Mouse (Mus musculus): ENCODE results near the gene Pgf.
"Not testable (repeated sequence)": the region's sequence is repeated elsewhere in the genome, so short reads cannot be mapped to it uniquely, and the experiment has no call there.

Pgf gene

DNA sequence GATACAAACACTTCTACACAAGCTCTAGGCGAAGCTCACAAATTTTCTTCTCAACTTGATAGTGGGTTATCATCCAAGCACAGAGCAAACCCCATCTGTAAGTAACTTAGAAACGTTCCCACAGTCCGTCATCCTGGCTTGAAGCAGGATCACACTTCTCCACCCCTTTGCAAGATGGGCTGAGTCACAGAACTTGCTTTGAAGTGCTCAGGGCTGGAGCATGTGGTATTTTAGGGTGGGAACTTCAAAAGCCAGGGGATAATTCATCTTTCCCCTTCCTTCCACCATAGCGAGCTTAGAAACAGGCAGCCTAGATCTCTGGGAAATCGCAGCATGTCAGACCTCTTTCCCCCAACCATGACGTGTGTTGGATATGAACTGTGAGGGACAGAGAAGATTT is 21.3 kb downstream of the Pgf start:
- no peak for DNase-seq

DNA sequence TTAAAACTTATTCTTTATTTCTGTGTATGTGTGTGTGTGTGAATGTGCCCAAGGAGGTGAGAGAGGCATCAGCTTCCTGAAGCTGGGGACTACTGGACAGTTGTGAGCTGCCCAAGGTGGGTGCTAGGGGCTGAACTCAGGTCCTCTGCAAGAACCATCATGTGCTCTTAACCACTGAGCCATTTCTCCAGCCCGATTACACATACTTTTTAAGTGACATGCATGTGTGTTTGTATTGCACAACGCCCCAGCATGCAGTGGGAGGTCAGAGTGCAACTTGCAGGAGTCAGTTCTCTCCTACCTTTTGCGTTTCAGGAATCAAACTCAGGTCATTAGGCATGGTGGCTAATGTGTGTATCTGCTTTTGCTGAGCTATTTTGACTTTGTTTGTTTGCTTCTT is 24.6 kb downstream of the Pgf start:
- no peak for DNase-seq

DNA sequence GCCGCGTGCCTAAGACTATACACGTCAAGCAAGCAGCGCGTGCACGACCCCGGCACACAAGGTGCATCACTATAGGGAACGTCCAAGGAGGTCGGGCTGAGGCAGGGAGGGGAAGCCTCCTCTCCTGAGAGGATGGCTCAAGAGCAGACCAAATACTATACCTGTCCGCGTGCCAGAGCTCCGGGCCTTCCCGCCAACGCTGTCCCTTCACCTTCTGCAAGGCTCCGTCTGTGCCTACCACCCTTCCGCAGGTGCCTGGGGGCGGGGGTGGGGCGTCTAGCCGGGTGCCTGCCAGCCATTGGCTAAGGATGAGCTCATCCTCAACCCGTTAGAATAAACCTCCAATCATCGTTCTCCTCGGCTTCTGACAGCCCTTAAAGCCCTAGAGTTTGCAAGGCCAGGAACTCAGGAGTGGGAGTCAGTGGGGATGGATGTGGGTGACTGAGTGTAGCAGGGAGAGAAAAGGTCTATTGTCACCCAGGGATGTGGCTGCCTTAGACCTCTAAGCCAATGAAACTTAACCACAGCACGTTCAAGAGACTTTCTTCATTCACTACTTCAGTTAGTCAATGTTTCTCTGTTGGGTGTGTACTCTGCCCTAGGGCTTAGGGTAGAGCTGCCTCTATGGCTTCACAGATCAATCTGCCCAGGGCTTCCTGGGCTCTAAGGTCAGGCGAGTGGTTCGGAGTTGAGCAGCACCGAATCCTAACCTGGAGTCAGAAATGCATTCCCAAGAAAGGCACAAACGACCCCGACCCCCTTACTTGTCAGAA is 26.4 kb downstream of the Pgf start, which contains the start of gene Rps6kl1:
Gene Rps6kl1 (minus strand): TSS at position 263 of the 773 bp plus-strand sequence.
- DNase-seq: peak; percentile 45 to 76

GRCm38 (mm10) chr12:85150321-85151001 is 27.1 kb downstream of the Pgf start:
- DNase-seq: no peak

GRCm38 (mm10) chr12:85146881-85147280 is 30.7 kb downstream of the Pgf start:
- DNase-seq: no peak

DNA sequence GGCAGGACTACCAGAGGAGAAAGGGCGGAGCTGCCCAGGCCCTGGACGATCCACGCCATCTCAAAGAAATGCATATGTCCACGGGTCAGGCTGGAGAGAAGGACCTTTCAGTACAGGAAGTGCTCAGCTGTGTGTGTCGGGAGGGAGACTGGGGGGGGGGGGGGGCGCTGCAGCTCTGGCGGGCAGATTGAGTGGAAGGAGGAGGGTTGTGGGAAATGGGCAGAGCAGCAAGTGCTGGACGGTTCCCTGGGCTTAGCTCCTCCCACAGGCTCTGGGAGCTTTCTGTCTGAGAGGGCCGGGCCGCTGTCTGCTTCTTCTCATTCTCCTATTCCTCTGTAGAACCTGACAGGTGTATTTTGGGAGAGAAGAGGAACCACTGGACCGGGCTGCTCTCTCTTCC is 31.2 kb downstream of the Pgf start:
- no peak for DNase-seq

DNA sequence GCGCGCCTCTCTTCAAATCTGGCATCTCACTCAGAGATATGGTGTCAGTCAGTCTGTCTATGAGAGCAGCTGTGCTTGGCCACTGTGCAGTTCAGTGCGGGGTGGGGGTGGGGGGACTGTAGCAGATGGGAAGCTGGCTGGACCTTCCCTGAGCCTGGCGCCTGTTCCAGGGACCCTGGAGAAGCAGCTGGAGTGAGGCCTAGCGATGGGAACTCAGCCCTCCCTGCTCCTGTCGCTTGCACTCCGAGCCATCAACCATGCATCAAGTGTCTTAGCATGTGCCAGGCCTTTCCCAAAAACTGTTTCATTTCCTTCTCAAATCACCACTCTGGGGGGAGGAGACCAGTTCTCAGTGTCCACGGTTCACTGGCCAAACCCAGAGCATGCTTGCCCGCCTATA is 32.0 kb downstream of the Pgf start:
- no peak for DNase-seq

DNA sequence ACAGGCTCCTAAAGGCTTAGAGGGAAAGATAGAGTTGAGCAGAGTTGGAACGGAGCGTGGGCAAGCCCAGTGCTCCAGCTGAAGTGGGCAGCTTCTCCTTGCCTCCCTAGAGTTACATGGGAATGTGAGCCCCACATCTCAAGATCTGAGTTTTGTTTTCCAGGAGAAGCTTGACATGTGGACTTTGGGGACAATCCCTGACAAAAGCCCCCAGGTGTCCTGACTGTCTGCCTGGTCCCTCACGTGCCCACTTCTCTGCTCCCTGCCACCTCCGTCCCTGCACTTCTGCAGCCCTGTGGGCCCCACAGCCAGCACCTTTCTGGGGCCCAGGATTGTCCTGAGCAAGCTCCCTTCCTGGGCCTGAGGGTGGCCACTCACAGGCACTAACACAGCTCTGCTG is 32.8 kb downstream of the Pgf start:
- DNase-seq: no peak

- DNase-seq: not testable (repeated sequence)
Observed at GRCm38 (mm10) chr12:85144276-85144675, 33.3 kb downstream of the Pgf start.

DNA sequence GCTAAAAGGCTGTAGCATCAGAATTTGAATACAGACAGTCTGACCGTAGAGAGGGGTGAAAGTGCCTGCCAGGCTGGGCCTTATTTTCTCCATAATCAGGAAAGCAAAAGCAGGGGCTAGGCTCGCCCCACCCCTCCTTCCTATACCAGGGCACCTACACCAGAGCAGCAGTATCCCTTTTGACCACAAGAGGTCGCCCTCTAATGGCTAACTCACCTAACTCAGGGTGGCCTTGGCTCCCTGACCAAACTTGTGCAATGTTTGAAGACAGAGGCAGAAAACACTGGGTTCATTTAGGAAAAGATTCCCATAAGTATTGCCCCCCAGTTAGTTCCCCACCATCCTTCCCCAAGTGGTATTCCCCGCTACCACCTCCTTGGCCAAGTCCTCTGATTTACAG is 34.8 kb downstream of the Pgf start:
- DNase-seq: peak; percentile 77 to 94

- DNase-seq: no peak
Observed at GRCm38 (mm10) chr12:85141096-85141495, 36.5 kb downstream of the Pgf start.

DNA sequence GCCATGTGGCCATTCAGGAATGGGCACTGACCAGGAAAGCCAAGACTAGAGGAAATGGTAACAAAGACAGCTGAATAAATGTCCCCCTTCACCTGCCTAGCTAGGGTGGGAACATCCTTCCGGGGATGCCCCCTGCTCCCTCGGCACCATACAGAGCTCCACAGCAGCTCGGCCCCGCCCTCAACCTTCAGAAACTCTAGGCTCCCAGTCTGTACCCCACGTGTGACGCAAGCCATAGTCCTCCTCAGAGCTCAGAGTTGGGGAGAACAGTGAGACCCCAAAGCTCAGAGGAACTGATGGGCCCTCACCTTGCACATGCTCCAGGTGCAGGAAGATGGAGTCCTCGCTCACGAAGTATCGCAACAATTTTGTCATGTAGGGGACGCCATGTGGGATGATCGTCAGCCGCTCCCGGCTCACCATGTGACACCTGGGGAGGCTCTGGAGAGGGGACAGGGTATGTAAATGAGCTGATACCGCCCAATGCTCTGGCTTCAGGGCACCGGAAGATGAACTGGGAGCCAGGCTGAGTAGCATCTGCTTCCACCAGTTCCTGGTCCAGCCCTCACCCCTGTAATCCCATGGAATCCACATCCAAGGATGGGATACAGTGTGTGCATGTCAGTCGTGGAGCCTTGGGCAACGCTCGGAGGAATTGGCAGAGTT is 37.4 kb downstream of the Pgf start:
- no peak for DNase-seq

DNA sequence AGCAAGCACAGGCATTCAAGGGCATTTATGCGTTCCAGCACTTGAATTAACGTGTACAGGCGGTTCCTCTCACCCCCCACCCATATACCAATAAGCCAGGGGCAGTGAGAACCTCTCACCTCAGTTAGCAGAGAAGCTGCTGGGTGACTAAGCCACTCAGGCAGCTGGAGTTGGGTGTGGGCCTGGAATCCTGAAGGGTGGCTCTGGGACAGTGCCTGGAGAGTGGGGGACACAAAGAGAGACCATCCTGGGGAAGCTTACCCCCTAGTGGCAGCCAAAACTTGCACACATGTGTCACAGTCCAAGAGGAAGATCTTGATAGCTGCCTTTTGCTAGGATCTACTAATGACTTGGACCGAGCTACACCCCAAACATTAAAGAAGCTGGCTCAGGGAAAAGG is 41.0 kb downstream of the Pgf start:
- DNase-seq: no peak

- DNase-seq: no peak
Observed at GRCm38 (mm10) chr12:85135513-85136470, 41.8 kb downstream of the Pgf start.

DNA sequence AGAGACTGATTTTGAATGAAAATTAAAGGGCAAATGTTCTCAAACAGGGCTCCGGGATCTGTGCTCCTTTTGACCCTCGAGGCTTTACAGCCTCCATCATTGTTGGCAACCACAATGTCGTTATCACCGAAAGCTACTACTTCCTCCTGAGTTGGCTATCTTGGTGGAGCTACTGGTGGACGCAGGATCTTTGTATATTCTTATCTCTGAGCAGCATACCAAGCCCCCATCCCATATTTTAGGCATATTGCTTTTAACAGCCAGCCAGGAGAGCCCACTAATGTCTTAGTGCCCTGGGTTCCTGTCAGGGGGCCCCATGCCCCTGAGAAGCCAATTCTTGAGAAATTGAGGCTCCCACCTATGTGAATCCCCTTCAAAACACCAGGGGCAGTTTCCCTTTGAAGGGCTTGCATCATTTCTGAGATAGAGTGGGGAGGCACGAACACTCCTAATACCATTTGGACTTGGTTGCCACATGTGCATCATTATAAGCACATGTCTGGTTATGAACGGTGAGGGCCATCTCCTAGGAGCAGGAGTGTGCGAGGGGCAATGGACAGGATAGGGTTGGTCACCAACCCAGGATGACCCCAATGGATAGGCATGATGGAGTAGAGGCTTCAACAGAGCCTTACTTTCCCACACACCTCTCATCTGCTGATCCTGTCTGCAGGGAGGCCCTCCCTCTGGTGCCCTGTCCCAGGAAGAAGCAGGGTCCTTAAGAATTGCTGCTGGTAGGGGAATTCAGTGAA is 43.4 kb downstream of the Pgf start:
- no peak for DNase-seq

GRCm38 (mm10) chr12:85131361-85131760 is 46.2 kb downstream of the Pgf start:
- DNase-seq: no peak

DNA sequence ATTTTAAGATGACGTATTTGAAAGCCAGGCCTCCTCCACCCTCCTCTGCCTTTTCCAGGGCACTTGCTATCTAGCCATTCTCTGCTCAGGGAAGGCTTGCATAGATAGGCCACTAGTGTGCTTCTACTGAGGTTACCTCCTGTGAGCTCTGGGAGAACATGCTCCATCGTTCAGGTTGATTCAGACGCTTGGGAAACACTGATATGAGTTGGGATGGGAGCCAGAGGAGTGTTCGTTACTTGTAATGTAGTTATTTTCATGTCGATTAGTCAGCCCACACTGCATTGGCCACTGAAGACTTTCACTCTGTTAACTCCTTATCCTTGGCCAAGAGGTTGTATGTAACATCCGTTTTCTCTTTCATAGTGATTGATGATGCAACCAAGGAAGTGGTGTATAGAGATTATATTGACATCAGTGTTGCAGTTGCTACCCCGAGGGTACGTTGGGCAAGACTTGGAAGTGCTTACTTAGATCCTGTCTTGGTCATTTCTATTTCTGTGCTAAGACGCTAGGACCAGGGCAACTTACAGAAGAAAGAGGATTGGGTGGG is 48.1 kb downstream of the Pgf start:
- DNase-seq: no peak

DNA sequence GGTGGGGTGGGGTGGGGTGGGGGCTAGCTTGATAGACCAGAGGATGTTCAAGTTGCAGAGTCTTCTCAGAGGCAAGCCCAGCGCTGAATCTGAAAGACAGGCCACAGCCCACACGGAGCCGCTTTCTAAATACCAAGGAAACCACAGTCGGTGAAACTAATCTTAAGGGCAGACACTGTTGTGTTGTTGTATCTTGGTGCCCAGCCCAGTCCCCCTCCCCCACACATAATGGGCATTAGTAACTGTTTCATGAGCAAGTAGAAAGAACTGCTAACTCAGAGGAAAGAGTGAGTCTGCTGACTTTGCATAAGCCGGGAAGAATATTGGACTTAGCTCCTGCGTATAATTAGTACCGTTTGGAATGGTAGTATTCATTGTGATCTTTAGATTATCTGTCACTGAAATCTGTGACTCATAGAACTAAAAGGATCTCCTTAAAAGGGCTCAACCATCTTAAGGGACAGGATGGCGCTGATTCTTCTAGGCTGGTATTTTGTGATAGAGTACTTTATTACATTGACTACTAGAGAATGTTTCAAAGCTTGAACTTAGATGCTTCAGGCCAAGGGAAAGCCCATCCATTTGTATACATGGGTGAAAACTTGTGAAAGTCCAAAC is 50.5 kb downstream of the Pgf start:
- peak; percentile 76 to 85 for DNase-seq

DNA sequence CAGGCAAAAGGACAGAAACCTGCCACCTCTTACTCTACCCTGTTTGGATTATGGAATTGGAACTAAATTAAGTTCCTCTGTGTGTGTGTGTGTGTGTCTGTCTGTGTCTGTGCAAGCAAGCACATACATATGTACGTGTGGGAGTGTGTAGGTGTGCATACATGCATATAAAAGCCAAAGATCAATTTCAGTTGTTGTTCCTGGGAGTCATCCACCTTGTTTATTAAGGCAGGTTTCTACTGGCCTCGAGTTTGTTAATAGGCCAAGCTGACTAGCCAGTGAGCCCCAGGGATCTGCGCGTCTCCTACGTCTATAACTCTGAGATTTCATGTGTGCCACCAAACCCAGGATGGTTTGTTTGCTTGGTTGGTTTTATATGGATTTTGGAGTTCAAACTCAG is 52.8 kb downstream of the Pgf start:
- DNase-seq: no peak

- no peak for DNase-seq
Observed at GRCm38 (mm10) chr12:85123645-85124044, 53.9 kb downstream of the Pgf start.

- DNase-seq: no peak
Observed at GRCm38 (mm10) chr12:85123108-85123530, 54.5 kb downstream of the Pgf start.

All from kidney, postnatal 25 days (tissue).